Mouse (Mus musculus) intestine, embryonic 16.5 days (tissue): ENCODE measurements at regions not wholly inside any gene's neighbourhood (a gene's known extent, or its start where the extent isn't known, plus 50 kb on each side); places are given as distances from the start of the nearest gene placed in this dataset.

ENCODE experiments used
- ATAC-seq: fragments of 200-750 bp; cut with Nextera tagmentation; 2 replicates; pipeline ENCODE4 v1.8.0; 2017; ENCODE audit warnings: moderate TSS enrichment, moderate library complexity
- H3K27ac ChIP-seq: fragments of 300-500 bp; sonication (generic); 2 replicates; pipeline ENCODE4 v1.5.1; 2014; ENCODE audit warnings: mild to moderate bottlenecking, low read length
- H3K27me3 ChIP-seq: fragments of 300-500 bp; sonication (generic); replicated peaks from 2 replicates; pipeline ENCODE4 v1.6.1; 2014; ENCODE audit warnings: low read length, control low read depth, mixed read lengths; ENCODE audit not compliant: control insufficient read depth, insufficient read depth
- H3K36me3 ChIP-seq: fragments of 300-500 bp; sonication (generic); 2 replicates; pipeline ENCODE4 v1.6.1; 2014; ENCODE audit warnings: low read length, control low read depth; ENCODE audit not compliant: control insufficient read depth, insufficient read depth
- H3K4me1 ChIP-seq: fragments of 300-500 bp; sonication (generic); 2 replicates; pipeline ENCODE4 v1.6.1; 2014; ENCODE audit warnings: low read length, control low read depth, mixed read lengths; ENCODE audit not compliant: control insufficient read depth, insufficient read depth
- H3K4me2 ChIP-seq: fragments of 300-500 bp; sonication (generic); 2 replicates; pipeline ENCODE4 v1.6.1; 2014; ENCODE audit warnings: low read depth, low read length, control low read depth
- H3K4me3 ChIP-seq: fragments of 300-500 bp; sonication (generic); 2 replicates; pipeline ENCODE4 v1.5.1; 2014; ENCODE audit warnings: mild to moderate bottlenecking, low read length
- H3K9ac ChIP-seq: fragments of 300-500 bp; sonication (generic); 2 replicates; pipeline ENCODE4 v1.6.1; 2014; ENCODE audit warnings: low read depth, low read length
- H3K9me3 ChIP-seq: fragments of 300-500 bp; sonication (generic); 2 replicates; pipeline ENCODE4 v1.6.1; 2016; ENCODE audit warnings: low read length, control low read depth; ENCODE audit not compliant: control insufficient read depth
- WGBS: fragments of 180-500 bp; shearing (Covaris S2); extraction: QIAGEN DNeasy Blood & Tissue Kit; methylation state at CpG from one replicate; pipeline ENCODE4 v1.1.7; 2014; 5-methylcytosine and 5-hydroxymethylcytosine counted together

DNA sequence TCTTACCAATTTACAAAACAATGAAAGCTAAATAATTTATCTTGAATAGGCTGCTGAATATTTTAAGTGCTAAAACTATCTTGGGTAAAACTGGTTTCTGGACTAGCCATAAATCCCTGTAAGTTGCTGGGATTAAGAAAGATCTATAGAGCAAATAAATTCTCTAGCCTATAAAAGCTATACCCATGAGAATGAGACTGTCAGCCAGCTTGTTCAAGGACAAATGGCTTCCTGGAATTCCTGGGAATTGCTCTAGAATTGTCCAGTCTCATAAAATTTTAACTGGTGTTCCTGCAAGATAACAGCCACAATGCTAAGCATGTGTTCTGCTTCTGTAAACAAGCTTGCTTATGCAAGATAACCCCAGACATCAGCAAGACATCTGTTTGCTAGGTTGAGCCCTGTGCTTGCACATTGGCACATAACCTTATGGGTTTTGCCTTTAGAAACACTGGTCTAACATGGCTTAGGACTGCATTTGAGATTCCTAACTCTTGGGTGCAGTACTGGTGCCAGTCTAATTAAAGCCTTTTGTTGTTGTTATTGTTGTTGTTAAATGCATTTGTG is 180.2 kb upstream of the Syt10 start:
- no peak for ATAC-seq
- H3K27ac ChIP-seq, result no peak overlapping the region
- H3K4me1 ChIP-seq, result no peaks in the 10 kb centered on the region
- H3K9ac ChIP-seq, result no peak overlapping the region
- no peaks in the 10 kb centered on the region for H3K36me3 ChIP-seq
- no peak overlapping the region for H3K4me3 ChIP-seq
- no peaks in the 10 kb centered on the region for H3K9me3 ChIP-seq
- no peaks in the 10 kb centered on the region for H3K27me3 ChIP-seq
- H3K4me2 ChIP-seq, result no peak overlapping the region

DNA sequence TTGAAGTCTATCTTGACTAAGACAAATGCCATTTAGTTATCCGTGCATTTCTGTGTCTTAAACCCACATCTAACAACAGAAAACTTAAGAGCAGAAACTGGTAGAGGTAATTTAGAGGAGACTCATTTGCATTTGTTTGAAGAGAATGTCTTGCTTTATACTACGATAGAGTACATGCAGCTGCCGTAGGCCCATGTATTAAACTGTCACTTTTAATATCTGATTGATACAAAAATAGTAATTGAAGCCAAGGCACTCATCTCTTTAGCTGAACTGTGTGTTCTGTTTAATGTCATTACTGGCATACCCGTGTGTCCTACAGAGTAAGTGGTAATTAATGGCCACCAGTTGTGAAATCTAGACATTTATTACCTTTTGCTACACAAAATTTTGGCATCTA is 181.5 kb upstream of the Syt10 start:
- no peak overlapping the region for H3K4me3 ChIP-seq
- H3K4me1 ChIP-seq, result no peaks in the 10 kb centered on the region
- WGBS, result 59% methylated on average over 4 of the region's 4 CpGs
- no peak overlapping the region for H3K27ac ChIP-seq
- no peak for ATAC-seq
- no peaks in the 10 kb centered on the region for H3K36me3 ChIP-seq
- no peak overlapping the region for H3K4me2 ChIP-seq
- H3K9ac ChIP-seq, result no peak overlapping the region
- no peaks in the 10 kb centered on the region for H3K27me3 ChIP-seq
- no peaks in the 10 kb centered on the region for H3K9me3 ChIP-seq

GRCm38 (mm10) chr15:90034356-90034755 is 189.8 kb upstream of the Alg10b start:
- no peak for ATAC-seq
- Histone ChIP-seq H3K4me1 (no peaks in the 10 kb centered on the region), H3K9me3 (no peaks in the 10 kb centered on the region), H3K4me3 (no peak overlapping the region), H3K4me2 (no peak overlapping the region), H3K36me3 (no peaks in the 10 kb centered on the region), H3K27ac (no peak overlapping the region), H3K27me3 (no peaks in the 10 kb centered on the region), H3K9ac (no peak overlapping the region)
- WGBS, result 67% methylated on average over 2 of the region's 2 CpGs

GRCm38 (mm10) chr15:90045683-90046082 is 178.4 kb upstream of the Alg10b start:
- no peaks in the 10 kb centered on the region for H3K27me3 ChIP-seq
- ATAC-seq, result no peak
- no peak overlapping the region for H3K9ac ChIP-seq
- WGBS, result 68% methylated on average over 5 of the region's 5 CpGs
- no peaks in the 10 kb centered on the region for H3K9me3 ChIP-seq
- no peak overlapping the region for H3K4me2 ChIP-seq
- H3K4me1 ChIP-seq, result no peaks in the 10 kb centered on the region
- H3K4me3 ChIP-seq, result no peak overlapping the region
- H3K36me3 ChIP-seq, result no peaks in the 10 kb centered on the region
- no peak overlapping the region for H3K27ac ChIP-seq

DNA sequence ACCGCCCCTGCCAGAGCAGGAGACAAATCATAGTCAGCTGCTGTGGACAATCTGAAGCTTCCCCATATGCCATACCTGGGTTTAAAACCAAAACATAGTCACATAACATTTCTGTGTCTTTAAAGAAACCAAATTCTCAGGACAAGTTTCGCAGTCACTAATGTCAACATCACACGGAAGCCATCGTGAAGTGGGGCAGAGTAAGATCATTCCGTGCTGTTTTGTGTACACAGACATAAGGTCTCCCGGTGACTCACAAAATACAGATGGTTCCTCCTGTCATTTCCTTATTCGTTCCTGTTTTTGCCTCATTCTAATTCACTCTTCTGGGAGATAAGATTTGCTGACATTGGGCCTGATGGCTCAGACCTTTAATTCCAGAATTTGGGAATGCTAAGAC is 162.1 kb upstream of the Alg10b start:
- Histone ChIP-seq H3K27ac (no peak overlapping the region), H3K9me3 (no peaks in the 10 kb centered on the region), H3K4me3 (no peak overlapping the region), H3K4me2 (no peak overlapping the region), H3K4me1 (no peaks in the 10 kb centered on the region), H3K9ac (no peak overlapping the region), H3K27me3 (no peaks in the 10 kb centered on the region), H3K36me3 (no peaks in the 10 kb centered on the region)
- WGBS, result 54% methylated on average over 7 of the region's 7 CpGs
- ATAC-seq, result no peak

GRCm38 (mm10) chr15:90065768-90066167 is 158.3 kb upstream of the Alg10b start:
- no peaks in the 10 kb centered on the region for H3K4me1 ChIP-seq
- no peak overlapping the region for H3K9ac ChIP-seq
- no peak overlapping the region for H3K4me2 ChIP-seq
- no peaks in the 10 kb centered on the region for H3K27me3 ChIP-seq
- H3K4me3 ChIP-seq, result no peak overlapping the region
- no peak overlapping the region for H3K27ac ChIP-seq
- H3K9me3 ChIP-seq, result no peaks in the 10 kb centered on the region
- 52% methylated on average over 3 of the region's 3 CpGs for WGBS
- no peaks in the 10 kb centered on the region for H3K36me3 ChIP-seq
- ATAC-seq, result peak; percentile 70

- WGBS, result 54% methylated on average over 6 of the region's 6 CpGs
Measured at GRCm38 (mm10) chr15:90072078-90072477, 152.0 kb upstream of the Alg10b start.

GRCm38 (mm10) chr15:90082175-90082951 is 141.7 kb upstream of the Alg10b start:
- Histone ChIP-seq H3K36me3 (no peaks in the 10 kb centered on the region), H3K27me3 (no peaks in the 10 kb centered on the region), H3K9ac (no peak overlapping the region), H3K4me2 (no peak overlapping the region), H3K4me1 (no peaks in the 10 kb centered on the region), H3K4me3 (no peak overlapping the region), H3K27ac (no peak overlapping the region), H3K9me3 (no peaks in the 10 kb centered on the region)
- ATAC-seq, result no peak
- 69% methylated on average over 9 of the region's 9 CpGs for WGBS

More at GRCm38 (mm10) chr15:90072078-90072477, 152.0 kb upstream of the Alg10b start:
- H3K9ac ChIP-seq, result no peak overlapping the region
- H3K27me3 ChIP-seq, result no peaks in the 10 kb centered on the region
- no peak; the same call in 1 of the 2 replicates for ATAC-seq
- H3K4me2 ChIP-seq, result no peak overlapping the region
- no peak overlapping the region for H3K27ac ChIP-seq
- H3K36me3 ChIP-seq, result no peaks in the 10 kb centered on the region
- no peaks in the 10 kb centered on the region for H3K4me1 ChIP-seq
- H3K9me3 ChIP-seq, result no peaks in the 10 kb centered on the region
- no peak overlapping the region for H3K4me3 ChIP-seq

DNA sequence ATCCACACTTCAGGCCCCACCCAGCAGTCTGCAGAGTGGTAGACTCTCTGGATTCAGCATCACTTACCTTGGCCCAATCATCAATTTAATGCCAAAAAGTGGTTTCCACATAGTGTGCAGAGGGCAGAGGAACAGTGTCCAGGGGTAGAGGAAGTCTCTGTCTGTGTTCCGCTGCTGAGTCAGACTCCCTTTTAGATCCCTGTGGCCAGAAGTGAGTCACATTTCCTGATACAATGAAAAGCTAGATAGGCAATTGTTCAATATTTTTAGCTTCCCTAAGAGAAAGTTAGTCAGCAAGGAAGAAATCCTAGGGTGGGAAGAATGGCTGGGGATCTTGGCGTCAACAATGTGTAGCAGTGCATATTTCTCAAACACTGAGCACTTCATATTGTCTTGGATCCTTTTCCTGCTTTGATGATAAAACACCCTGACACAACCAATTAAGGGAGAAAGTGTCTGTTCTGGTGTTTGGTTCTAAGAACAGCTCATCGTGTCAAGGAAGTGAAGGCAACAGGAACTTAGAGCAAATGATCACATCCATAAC is 114.6 kb upstream of the Alg10b start:
- no peaks in the 10 kb centered on the region for H3K9me3 ChIP-seq
- 79% methylated on average over 3 of the region's 3 CpGs for WGBS
- no peaks in the 10 kb centered on the region for H3K36me3 ChIP-seq
- no peak for ATAC-seq
- no peak overlapping the region for H3K9ac ChIP-seq
- H3K4me1 ChIP-seq, result no peaks in the 10 kb centered on the region
- H3K27ac ChIP-seq, result no peak overlapping the region
- H3K4me3 ChIP-seq, result no peak overlapping the region
- H3K4me2 ChIP-seq, result no peak overlapping the region
- H3K27me3 ChIP-seq, result no peaks in the 10 kb centered on the region
